Mouse (Mus musculus): ENCODE results near the gene Slc10a7.

DNA sequence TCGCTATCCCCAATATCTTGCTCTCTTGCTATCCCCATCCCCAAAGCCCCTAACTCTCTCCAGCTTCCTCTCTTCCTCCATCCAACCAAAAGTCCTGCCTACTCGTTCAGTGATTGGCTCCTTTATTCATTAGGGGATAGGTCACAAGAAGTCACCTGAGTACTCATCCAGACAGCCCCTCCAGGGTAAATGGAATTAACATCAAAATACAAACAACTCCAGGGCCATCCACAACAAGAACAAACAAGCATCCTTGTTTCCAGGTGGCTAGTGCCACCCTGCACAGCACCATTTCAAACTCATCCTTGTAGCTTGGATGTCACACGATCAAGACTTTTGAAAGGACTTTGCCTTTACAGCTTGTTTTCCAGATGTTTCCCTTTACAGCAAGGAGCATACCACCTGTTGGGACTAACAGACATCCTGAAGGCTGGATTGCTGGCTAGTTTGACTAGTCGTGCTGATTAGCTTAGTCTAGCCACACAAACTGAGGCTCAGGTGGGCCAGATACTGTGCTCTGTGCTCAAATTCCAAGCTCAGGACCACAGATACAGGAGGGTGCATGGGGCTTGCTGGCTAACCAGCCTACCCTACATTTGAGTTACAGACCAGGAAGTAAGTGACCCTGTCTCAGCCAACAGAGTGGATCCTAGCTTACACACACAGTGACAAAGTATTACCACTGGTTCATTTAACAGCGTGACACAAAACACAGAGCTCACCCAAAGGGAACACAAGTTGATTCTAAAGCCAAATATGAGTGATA, 75.0 kb downstream of the Slc10a7 start:
- no peak for TF ChIP-seq CTCF (IDR thresholded peaks at IDR 0.05; ENCODE audit: low read depth)
- no peak for TF ChIP-seq EP300 (IDR thresholded peaks at IDR 0.05; ENCODE audit: low read depth)

Measured in liver, postnatal 0 days (tissue).